Mouse (Mus musculus): ENCODE data around the gene 1700067K01Rik.

DNA sequence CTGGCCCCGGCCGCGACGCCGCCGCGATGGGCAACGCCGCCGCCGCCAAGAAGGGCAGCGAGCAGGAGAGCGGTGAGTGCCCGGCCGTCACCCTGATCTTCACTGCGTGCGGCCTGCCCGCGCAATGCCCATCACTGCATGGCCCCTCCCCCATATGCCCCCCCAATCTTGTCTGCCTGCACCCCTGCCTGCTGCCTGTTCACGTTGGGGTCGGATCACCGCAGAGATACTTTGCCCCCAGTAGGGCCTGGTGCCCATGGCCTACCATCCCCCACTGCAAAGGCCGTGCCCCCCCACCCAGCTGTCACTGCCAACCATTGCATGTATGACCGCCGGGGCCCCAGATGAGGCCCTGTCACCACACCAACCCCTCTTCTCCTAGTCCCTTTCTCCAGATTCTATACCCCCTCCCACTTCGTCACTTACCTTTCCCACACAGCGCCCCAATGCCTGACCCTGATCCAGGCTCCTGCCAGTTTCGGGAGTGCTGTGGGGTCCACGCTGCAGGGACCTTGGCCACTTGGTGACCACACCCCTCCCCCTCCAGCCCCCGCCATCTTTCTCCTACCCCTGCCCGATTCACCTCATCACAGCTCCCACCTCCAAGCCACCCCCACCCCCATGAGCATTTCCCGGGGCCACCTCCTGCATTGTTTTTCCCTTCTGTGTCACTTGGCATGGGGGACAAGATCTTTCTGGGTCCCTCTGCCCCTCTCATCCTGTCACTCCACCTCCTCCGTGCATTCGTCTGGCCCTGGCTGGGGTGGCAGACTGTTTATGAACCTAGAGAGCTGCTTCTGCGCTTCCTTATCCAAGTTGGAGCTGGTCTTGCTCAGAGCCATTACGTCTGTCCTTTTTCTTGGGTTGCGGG, 27.9 kb upstream of the 1700067K01Rik start:
- TF ChIP-seq POLR2A (IDR thresholded peaks at IDR 0.05; ENCODE audit: insufficient read depth, low read depth, low read length) (no peak), CTCF (IDR thresholded peaks at IDR 0.05; ENCODE audit: insufficient read depth, low read depth, low read length) (no peak)

Measured in olfactory bulb, adult 2 months (tissue).